8 mouse cellular contexts compared by ENCODE assay signal in the genomic region with DNA sequence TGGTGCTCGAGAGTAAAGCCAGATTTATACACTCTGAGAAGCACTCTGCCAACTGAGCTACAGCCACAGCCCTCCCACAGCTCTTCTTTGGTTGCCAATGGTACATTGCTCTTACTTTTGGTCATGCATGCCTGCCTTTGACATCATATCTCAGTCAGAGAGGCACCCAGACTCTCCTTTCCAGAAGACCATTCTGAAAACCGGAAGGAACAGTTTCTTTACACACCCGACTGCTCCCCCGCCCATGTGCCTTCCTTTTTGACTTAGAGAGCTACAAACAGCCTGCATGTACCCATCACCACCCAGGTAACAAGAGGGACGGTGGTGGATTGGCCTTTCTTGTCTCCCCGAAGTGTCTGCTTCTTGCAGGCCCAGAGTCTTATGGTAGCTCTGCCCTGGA. TPM values are rescaled to one million over a fixed set of nuclear protein-coding genes. Genes with fewer than 3 reads are reported as not detected.
A peak's percentile ranks its signal among the peaks of the same experiment; 100 is the strongest.
DNase-seq lines count a peak whose midpoint lies in the region; ATAC-seq and TF ChIP-seq lines count a peak whose summit lies in the region.

No protein-coding gene starts in this region.

- no peak for DNase-seq in neural tube, embryonic 11.5 days (ENCODE audit: low spot score)
- no peak for DNase-seq in neural tube, embryonic 10.5 days (ENCODE audit: extremely low spot score, low spot score)
- peak; percentile 78 to 79 for DNase-seq in spleen, adult 2 months (ENCODE audit: low read depth in 1 of 2, low spot score in 2 of 2)
- DNase-seq in cerebellum, adult 11-12 months: no peak
- DNase-seq in thymus, postnatal 14 days: no peak
- no peak for DNase-seq in adrenal gland, adult 8-10 months

- H3K4me2 ChIP-seq in neural tube, embryonic 11.5 days (ENCODE audit: low read depth): no peak overlapping the region
- H3K4me2 ChIP-seq in forebrain, embryonic 16.5 days (ENCODE audit: low read length): no peak overlapping the region
- no peak overlapping the region; the same call in 1 of the 2 replicates for H3K4me2 ChIP-seq in kidney, embryonic 16.5 days (replicated peaks; ENCODE audit: low read depth, low read length)

- peaks cover 20% of the 10 kb centered on the region for H3K4me1 ChIP-seq in neural tube, embryonic 11.5 days (ENCODE audit: control insufficient read depth, insufficient read depth, low read length)
- H3K4me1 ChIP-seq in forebrain, embryonic 16.5 days (replicated peaks; ENCODE audit: control insufficient read depth, insufficient read depth, low read length): peaks cover 62% of the 10 kb centered on the region
- peaks cover 42% of the 10 kb centered on the region for H3K4me1 ChIP-seq in kidney, embryonic 16.5 days (ENCODE audit: insufficient read depth, low read length)
- peaks cover 51% of the 10 kb centered on the region; the same call in 1 of the 2 replicates for H3K4me1 ChIP-seq in spleen, adult 2 months (ENCODE audit: control insufficient read depth, insufficient read depth, insufficient read length)

- H3K36me3 ChIP-seq in neural tube, embryonic 11.5 days (ENCODE audit: control insufficient read depth, insufficient read depth, low read length): no peaks in the 10 kb centered on the region
- H3K36me3 ChIP-seq in forebrain, embryonic 16.5 days (ENCODE audit: control insufficient read depth, insufficient read depth): no peaks in the 10 kb centered on the region
- peaks cover 9% of the 10 kb centered on the region for H3K36me3 ChIP-seq in kidney, embryonic 16.5 days (ENCODE audit: insufficient read depth, low read length)
- peaks cover 55% of the 10 kb centered on the region for H3K36me3 ChIP-seq in spleen, adult 2 months (ENCODE audit: control insufficient read depth, insufficient read depth, low read length)

- TF ChIP-seq CTCF in spleen, adult 2 months (IDR thresholded peaks at IDR 0.05; ENCODE audit: extremely low read depth, insufficient read depth, insufficient read length, insufficient replicate concordance): no peak

- TF ChIP-seq POLR2A in spleen, adult 2 months (IDR thresholded peaks at IDR 0.05; ENCODE audit: low read depth, low read length): no peak

- no peak overlapping the region for H3K4me3 ChIP-seq in neural tube, embryonic 11.5 days (ENCODE audit: low read depth, low read length)
- H3K4me3 ChIP-seq in forebrain, embryonic 16.5 days (replicated peaks; ENCODE audit: low read length): no peak overlapping the region
- no peak overlapping the region for H3K4me3 ChIP-seq in kidney, embryonic 16.5 days (ENCODE audit: low read length)
- H3K4me3 ChIP-seq in spleen, adult 2 months (ENCODE audit: extremely low read depth, insufficient read depth, insufficient read length): no peak overlapping the region

- no peak overlapping the region for H3K9ac ChIP-seq in neural tube, embryonic 11.5 days (ENCODE audit: low read length)
- no peak overlapping the region for H3K9ac ChIP-seq in forebrain, embryonic 16.5 days (replicated peaks; ENCODE audit: low read depth, low read length)
- H3K9ac ChIP-seq in kidney, embryonic 16.5 days (replicated peaks; ENCODE audit: low read length): no peak overlapping the region

- peak overlapping the region; percentile 87 for H3K27ac ChIP-seq in neural tube, embryonic 11.5 days (ENCODE audit: low read depth, low read length)
- peak overlapping the region; percentile 33 for H3K27ac ChIP-seq in forebrain, embryonic 16.5 days (ENCODE audit: low read length)
- H3K27ac ChIP-seq in kidney, embryonic 16.5 days (ENCODE audit: low read length): peak overlapping the region; percentile 36; the same call in 1 of the 2 replicates
- peak overlapping the region; percentile 79 for H3K27ac ChIP-seq in spleen, adult 2 months (ENCODE audit: insufficient read depth, low read length)

- no peak for ATAC-seq in neural tube, embryonic 11.5 days (ENCODE audit: insufficient read depth, low FRiP score, low TSS enrichment)
- ATAC-seq in forebrain, embryonic 16.5 days: no peak
- 0 out of 2 replicates have a peak, but pooled peaks have one; percentile 14 for ATAC-seq in kidney, embryonic 16.5 days (ENCODE audit: low FRiP score, low TSS enrichment)

- H3K27me3 ChIP-seq in neural tube, embryonic 11.5 days (ENCODE audit: control insufficient read depth, insufficient read depth, low read length): no peaks in the 10 kb centered on the region
- H3K27me3 ChIP-seq in forebrain, embryonic 16.5 days (replicated peaks; ENCODE audit: control insufficient read depth, insufficient read depth, low read length): no peaks in the 10 kb centered on the region
- no peaks in the 10 kb centered on the region for H3K27me3 ChIP-seq in kidney, embryonic 16.5 days (ENCODE audit: insufficient read depth, low read length)
- no peaks in the 10 kb centered on the region for H3K27me3 ChIP-seq in spleen, adult 2 months (ENCODE audit: control insufficient read depth, insufficient read depth, low read length)

- no peaks in the 10 kb centered on the region for H3K9me3 ChIP-seq in neural tube, embryonic 11.5 days (ENCODE audit: control insufficient read depth, low read length)
- H3K9me3 ChIP-seq in forebrain, embryonic 16.5 days (ENCODE audit: control insufficient read depth, low read length): no peaks in the 10 kb centered on the region
- no peaks in the 10 kb centered on the region for H3K9me3 ChIP-seq in kidney, embryonic 16.5 days (ENCODE audit: low read length)

- WGBS in neural tube, embryonic 11.5 days: 88% methylated on average over 6 of the region's 6 CpGs
- WGBS in forebrain, embryonic 16.5 days: 86% methylated on average over 6 of the region's 6 CpGs
- 64% methylated on average over 6 of the region's 6 CpGs for WGBS in kidney, embryonic 16.5 days
- WGBS in spleen, adult 2 months: 14% methylated on average over 6 of the region's 6 CpGs

RNA-seq across cellular contexts. Expression of gene Lbh, which starts 7.0 kb away (rescaled TPM):
- polyA plus RNA-seq in neural tube, embryonic 11.5 days (2014; fragmentation: Nextera tagmentation; extraction: Ambion mirVana): 5.3 TPM in 2 replicates
- polyA plus RNA-seq in forebrain, embryonic 16.5 days (2015; fragmentation: Nextera tagmentation; extraction: Ambion mirVana): 4.3 TPM in 2 replicates
- 8.4 and 8.8 TPM in 2 replicates for polyA plus RNA-seq in kidney, embryonic 16.5 days (2015; fragmentation: Nextera tagmentation; extraction: Ambion mirVana)
- polyA plus RNA-seq in spleen, adult 2 months (2012; rRNA removed): 171 and 212 TPM in 2 replicates
- 10 to 100 TPM; 28.5 to 45.1 (median 37.6) TPM for total RNA-seq in adrenal gland, adult 8-10 months (2022)

Comparison
In these comparisons a context has a peak if more than half of its experiments do, and no peak if none do; other contexts are left out.
1. DNase-seq: peak in spleen, adult 2 months (2 of 2); none in neural tube, embryonic 11.5 days (single experiment), neural tube, embryonic 10.5 days (single experiment), cerebellum, adult 11-12 months (single experiment), thymus, postnatal 14 days (single experiment) and adrenal gland, adult 8-10 months (single experiment).
2. H3K27ac ChIP-seq: peak in every context shown above with its lines; median percentile 87 in neural tube, embryonic 11.5 days; 79 in spleen, adult 2 months; 36 in kidney, embryonic 16.5 days; 33 in forebrain, embryonic 16.5 days.
3. RNA of gene Lbh, which starts 7.0 kb away (polyA plus RNA-seq): 171 to 212 TPM in spleen, adult 2 months; 8.4 to 8.8 TPM in kidney, embryonic 16.5 days, 5.3 TPM in neural tube, embryonic 11.5 days and 4.3 TPM in forebrain, embryonic 16.5 days; every median in the first group is over 10 times any median in the second.